Mouse (Mus musculus): ENCODE results near the gene Col23a1. TPM values are rescaled to one million over a fixed set of nuclear protein-coding genes. Genes with fewer than 3 reads are reported as not detected.
"Not testable (repeated sequence)": the region's sequence is repeated elsewhere in the genome, so short reads cannot be mapped to it uniquely, and the experiment has no call there.

Col23a1 gene
- polyA plus RNA-seq, 1 experiment from 2014 or later = 4.4 TPM

GRCm38 (mm10) chr11:51358981-51359380 lies 69.3 kb downstream of the Col23a1 start:
- WGBS = 92% methylated on average over 6 of the region's 9 CpGs
- not testable (repeated sequence) for H3K9me3 ChIP-seq (ENCODE audit: control insufficient read depth, low read length); ATAC-seq; H3K36me3 ChIP-seq (ENCODE audit: control insufficient read depth, insufficient read depth, low read length); H3K4me2 ChIP-seq (ENCODE audit: low read length); H3K27me3 ChIP-seq (replicated peaks; ENCODE audit: control insufficient read depth, insufficient read depth, low read length); H3K4me1 ChIP-seq (ENCODE audit: control insufficient read depth, insufficient read depth, low read depth, low read length); H3K9ac ChIP-seq (ENCODE audit: low read depth, low read length); H3K27ac ChIP-seq (ENCODE audit: low read depth, low read length); H3K4me3 ChIP-seq (ENCODE audit: low read length)

GRCm38 (mm10) chr11:51364353-51364752 lies 74.6 kb downstream of the Col23a1 start:
- no peak for ATAC-seq
- H3K4me2 ChIP-seq (ENCODE audit: low read length) = no peak overlapping the region
- H3K4me3 ChIP-seq (ENCODE audit: low read length) = no peak overlapping the region
- H3K36me3 ChIP-seq (ENCODE audit: control insufficient read depth, insufficient read depth, low read length) = no peaks in the 10 kb centered on the region
- no peaks in the 10 kb centered on the region for H3K27me3 ChIP-seq (replicated peaks; ENCODE audit: control insufficient read depth, insufficient read depth, low read length)
- H3K4me1 ChIP-seq (ENCODE audit: control insufficient read depth, insufficient read depth, low read depth, low read length) = no peaks in the 10 kb centered on the region
- no peak overlapping the region for H3K9ac ChIP-seq (ENCODE audit: low read depth, low read length)
- H3K9me3 ChIP-seq (ENCODE audit: control insufficient read depth, low read length) = no peaks in the 10 kb centered on the region
- H3K27ac ChIP-seq (ENCODE audit: low read depth, low read length) = no peak overlapping the region
- 96% methylated on average over 5 of the region's 5 CpGs for WGBS

- Histone ChIP-seq H3K27ac (ENCODE audit: low read depth, low read length) (no peak overlapping the region), H3K9me3 (ENCODE audit: control insufficient read depth, low read length) (no peaks in the 10 kb centered on the region), H3K4me1 (ENCODE audit: control insufficient read depth, insufficient read depth, low read depth, low read length) (no peaks in the 10 kb centered on the region), H3K36me3 (ENCODE audit: control insufficient read depth, insufficient read depth, low read length) (no peaks in the 10 kb centered on the region), H3K4me2 (ENCODE audit: low read length) (no peak overlapping the region), H3K9ac (ENCODE audit: low read depth, low read length) (no peak overlapping the region), H3K4me3 (ENCODE audit: low read length) (no peak overlapping the region), H3K27me3 (replicated peaks; ENCODE audit: control insufficient read depth, insufficient read depth, low read length) (no peaks in the 10 kb centered on the region)
- WGBS = 86% methylated on average over 5 of the region's 5 CpGs
- ATAC-seq = no peak
These were observed 77.6 kb downstream of the Col23a1 start for GRCm38 (mm10) chr11:51367334-51367733.

GRCm38 (mm10) chr11:51370273-51370672 lies 80.6 kb downstream of the Col23a1 start:
- Histone ChIP-seq H3K27me3 (replicated peaks; ENCODE audit: control insufficient read depth, insufficient read depth, low read length) (no peaks in the 10 kb centered on the region), H3K36me3 (ENCODE audit: control insufficient read depth, insufficient read depth, low read length) (no peaks in the 10 kb centered on the region), H3K9ac (ENCODE audit: low read depth, low read length) (no peak overlapping the region), H3K27ac (ENCODE audit: low read depth, low read length) (no peak overlapping the region), H3K4me3 (ENCODE audit: low read length) (no peak overlapping the region), H3K4me1 (ENCODE audit: control insufficient read depth, insufficient read depth, low read depth, low read length) (no peaks in the 10 kb centered on the region), H3K4me2 (ENCODE audit: low read length) (no peak overlapping the region), H3K9me3 (ENCODE audit: control insufficient read depth, low read length) (no peaks in the 10 kb centered on the region)
- no peak for ATAC-seq
- 71% methylated on average over 4 of the region's 4 CpGs for WGBS

- Histone ChIP-seq H3K4me1 (ENCODE audit: control insufficient read depth, insufficient read depth, low read depth, low read length) (no peaks in the 10 kb centered on the region), H3K27me3 (replicated peaks; ENCODE audit: control insufficient read depth, insufficient read depth, low read length) (no peaks in the 10 kb centered on the region), H3K9ac (ENCODE audit: low read depth, low read length) (no peak overlapping the region), H3K36me3 (ENCODE audit: control insufficient read depth, insufficient read depth, low read length) (no peaks in the 10 kb centered on the region), H3K4me2 (ENCODE audit: low read length) (no peak overlapping the region), H3K9me3 (ENCODE audit: control insufficient read depth, low read length) (no peaks in the 10 kb centered on the region), H3K27ac (ENCODE audit: low read depth, low read length) (no peak overlapping the region), H3K4me3 (ENCODE audit: low read length) (no peak overlapping the region)
- 74% methylated on average over 4 of the region's 4 CpGs for WGBS
- no peak for ATAC-seq
These were observed 81.6 kb downstream of the Col23a1 start for GRCm38 (mm10) chr11:51371321-51371720.

DNA sequence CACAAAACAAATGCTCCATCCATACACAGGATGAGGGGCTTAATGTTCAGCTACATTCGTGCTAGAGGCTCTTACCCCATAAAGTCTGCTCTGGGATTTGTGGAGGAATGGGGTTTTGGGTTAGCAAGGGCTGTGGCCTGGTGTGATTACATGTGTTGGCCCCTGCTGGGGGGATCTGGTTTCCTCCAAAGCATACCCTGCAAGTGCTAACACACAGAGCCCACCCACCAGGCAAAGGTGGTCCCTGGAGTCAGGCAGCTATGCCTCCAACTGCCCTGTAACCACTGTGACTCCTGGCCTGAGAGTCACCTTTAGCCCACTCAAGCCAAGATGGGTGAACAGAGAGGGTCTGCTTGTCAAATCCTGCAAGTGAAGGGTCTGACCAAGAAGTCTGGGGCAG lies 82.2 kb downstream of the Col23a1 start:
- no peak overlapping the region for H3K4me3 ChIP-seq (ENCODE audit: low read length)
- H3K27me3 ChIP-seq (replicated peaks; ENCODE audit: control insufficient read depth, insufficient read depth, low read length) = no peaks in the 10 kb centered on the region
- no peaks in the 10 kb centered on the region for H3K36me3 ChIP-seq (ENCODE audit: control insufficient read depth, insufficient read depth, low read length)
- H3K27ac ChIP-seq (ENCODE audit: low read depth, low read length) = no peak overlapping the region
- no peaks in the 10 kb centered on the region for H3K9me3 ChIP-seq (ENCODE audit: control insufficient read depth, low read length)
- ATAC-seq = no peak
- WGBS = 70% methylated on average over 1 of the region's 1 CpGs
- H3K4me2 ChIP-seq (ENCODE audit: low read length) = no peak overlapping the region
- no peaks in the 10 kb centered on the region for H3K4me1 ChIP-seq (ENCODE audit: control insufficient read depth, insufficient read depth, low read depth, low read length)
- no peak overlapping the region for H3K9ac ChIP-seq (ENCODE audit: low read depth, low read length)

GRCm38 (mm10) chr11:51377199-51377598 lies 87.5 kb downstream of the Col23a1 start:
- Histone ChIP-seq H3K4me3 (ENCODE audit: low read length) (no peak overlapping the region), H3K4me2 (ENCODE audit: low read length) (no peak overlapping the region), H3K27me3 (replicated peaks; ENCODE audit: control insufficient read depth, insufficient read depth, low read length) (no peaks in the 10 kb centered on the region), H3K36me3 (ENCODE audit: control insufficient read depth, insufficient read depth, low read length) (no peaks in the 10 kb centered on the region), H3K9me3 (ENCODE audit: control insufficient read depth, low read length) (no peaks in the 10 kb centered on the region), H3K27ac (ENCODE audit: low read depth, low read length) (no peak overlapping the region), H3K4me1 (ENCODE audit: control insufficient read depth, insufficient read depth, low read depth, low read length) (no peaks in the 10 kb centered on the region), H3K9ac (ENCODE audit: low read depth, low read length) (no peak overlapping the region)
- 63% methylated on average over 5 of the region's 5 CpGs for WGBS
- no peak for ATAC-seq

GRCm38 (mm10) chr11:51388892-51389340 lies 99.2 kb downstream of the Col23a1 start:
- no peak for ATAC-seq
- H3K4me1 ChIP-seq (ENCODE audit: control insufficient read depth, insufficient read depth, low read depth, low read length) = no peaks in the 10 kb centered on the region; the same call in none of the 2 replicates
- H3K27me3 ChIP-seq (replicated peaks; ENCODE audit: control insufficient read depth, insufficient read depth, low read length) = no peaks in the 10 kb centered on the region
- WGBS = 44% methylated on average over 8 of the region's 8 CpGs
- no peaks in the 10 kb centered on the region for H3K9me3 ChIP-seq (ENCODE audit: control insufficient read depth, low read length)
- H3K4me3 ChIP-seq (ENCODE audit: low read length) = no peak overlapping the region
- no peak overlapping the region for H3K9ac ChIP-seq (ENCODE audit: low read depth, low read length)
- H3K4me2 ChIP-seq (ENCODE audit: low read length) = no peak overlapping the region
- no peak overlapping the region for H3K27ac ChIP-seq (ENCODE audit: low read depth, low read length)
- no peaks in the 10 kb centered on the region for H3K36me3 ChIP-seq (ENCODE audit: control insufficient read depth, insufficient read depth, low read length)

- peak overlapping the region; percentile 13; the same call in 1 of the 2 replicates for H3K27ac ChIP-seq (ENCODE audit: low read depth, low read length)
- no peaks in the 10 kb centered on the region; the same call in none of the 2 replicates for H3K4me1 ChIP-seq (ENCODE audit: control insufficient read depth, insufficient read depth, low read depth, low read length)
- no peaks in the 10 kb centered on the region for H3K27me3 ChIP-seq (replicated peaks; ENCODE audit: control insufficient read depth, insufficient read depth, low read length)
- no peaks in the 10 kb centered on the region for H3K36me3 ChIP-seq (ENCODE audit: control insufficient read depth, insufficient read depth, low read length)
- no peak for ATAC-seq
- WGBS = 53% methylated on average over 10 of the region's 10 CpGs
- no peak overlapping the region for H3K4me3 ChIP-seq (ENCODE audit: low read length)
- no peaks in the 10 kb centered on the region for H3K9me3 ChIP-seq (ENCODE audit: control insufficient read depth, low read length)
- H3K9ac ChIP-seq (ENCODE audit: low read depth, low read length) = no peak overlapping the region
- H3K4me2 ChIP-seq (ENCODE audit: low read length) = no peak overlapping the region
These were observed 100.0 kb downstream of the Col23a1 start for GRCm38 (mm10) chr11:51389763-51390162.

DNA sequence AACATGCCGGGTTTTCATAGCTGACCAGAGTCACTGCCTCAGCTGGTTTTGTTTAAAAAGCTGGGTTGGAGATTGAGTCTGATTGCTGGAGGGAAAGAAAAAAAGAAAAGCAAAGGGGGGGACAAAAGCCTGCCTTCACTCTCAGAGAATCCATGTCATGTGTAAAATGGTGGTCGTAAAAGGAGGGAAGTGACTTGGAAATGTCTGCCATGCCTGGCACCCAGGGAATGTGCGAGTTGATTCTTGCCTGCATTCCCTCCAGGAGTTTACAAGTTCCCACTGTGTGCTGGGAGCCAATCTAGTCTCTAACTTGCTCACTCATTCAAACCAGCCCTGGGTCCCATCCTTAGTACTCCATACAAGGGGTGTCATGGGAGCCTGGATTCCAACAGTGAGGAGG lies 100.8 kb downstream of the Col23a1 start:
- H3K27me3 ChIP-seq (replicated peaks; ENCODE audit: control insufficient read depth, insufficient read depth, low read length) = no peaks in the 10 kb centered on the region
- 68% methylated on average over 3 of the region's 3 CpGs for WGBS
- no peak overlapping the region for H3K4me3 ChIP-seq (ENCODE audit: low read length)
- no peak overlapping the region for H3K9ac ChIP-seq (ENCODE audit: low read depth, low read length)
- H3K4me2 ChIP-seq (ENCODE audit: low read length) = no peak overlapping the region
- no peak overlapping the region for H3K27ac ChIP-seq (ENCODE audit: low read depth, low read length)
- no peak for ATAC-seq
- H3K4me1 ChIP-seq (ENCODE audit: control insufficient read depth, insufficient read depth, low read depth, low read length) = no peaks in the 10 kb centered on the region; the same call in none of the 2 replicates
- no peaks in the 10 kb centered on the region for H3K36me3 ChIP-seq (ENCODE audit: control insufficient read depth, insufficient read depth, low read length)
- no peaks in the 10 kb centered on the region for H3K9me3 ChIP-seq (ENCODE audit: control insufficient read depth, low read length)

Measured in hindbrain, embryonic 16.5 days (tissue).